Mouse (Mus musculus) ES-E14 (cell line): Measurements from ENCODE around the gene Dalrd3.

ENCODE experiments used
- CHD2 ChIP-seq: IDR thresholded peaks from 2 replicates; pipeline ENCODE4 v1.6.1; 2014; ENCODE audit warnings: mild to moderate bottlenecking, low read depth, low read length, inconsistent platforms
- HCFC1 ChIP-seq: IDR thresholded peaks from 2 replicates; pipeline ENCODE4 v1.6.1; 2012; ENCODE audit warnings: low read length, inconsistent platforms, borderline replicate concordance; ENCODE audit not compliant: insufficient read depth
- MAFK ChIP-seq: IDR thresholded peaks from 2 replicates; pipeline ENCODE4 v1.6.1; 2014; ENCODE audit warnings: mild to moderate bottlenecking, low read depth, low read length, inconsistent platforms; ENCODE audit not compliant: insufficient read depth
- ZC3H11A ChIP-seq: IDR thresholded peaks from 2 replicates; pipeline ENCODE4 v1.6.1; 2012; ENCODE audit warnings: low read depth, mild to moderate bottlenecking, inconsistent platforms, low read length, borderline replicate concordance
- ZNF384 ChIP-seq: IDR thresholded peaks from 2 replicates; pipeline ENCODE4 v1.6.1; 2012; ENCODE audit warnings: low read depth, low read length, inconsistent platforms

DNA sequence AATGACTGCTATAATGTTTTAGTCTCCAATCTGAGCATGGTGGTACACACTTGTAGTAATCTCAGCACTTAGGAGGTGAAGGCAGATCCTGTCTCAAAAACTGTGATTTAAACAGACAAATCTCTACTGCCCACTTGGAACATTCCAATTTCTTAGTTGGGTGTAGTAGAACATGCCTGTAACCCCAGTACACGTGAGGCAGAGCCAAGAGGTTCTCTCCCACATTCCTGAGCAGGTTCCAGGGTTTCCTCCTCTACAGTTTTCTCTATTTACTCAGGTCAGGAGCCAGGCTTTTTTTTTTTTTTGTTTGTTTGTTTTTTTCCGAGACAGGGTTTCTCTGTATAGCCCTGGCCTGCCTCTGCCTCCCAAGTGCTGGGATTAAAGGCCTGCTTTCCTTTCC, 30.3 kb downstream of the Dalrd3 start:
- TF ChIP-seq CHD2 (no peak), MAFK (no peak), HCFC1 (no peak), ZNF384 (no peak), ZC3H11A (no peak)
